Mouse (Mus musculus) lung, postnatal 0 days (tissue): ENCODE data around the gene Rps18.

Experiments
- CTCF ChIP-seq: IDR thresholded peaks from 2 replicates; pipeline ENCODE4 v1.5.1; 2016; ENCODE audit warnings: antibody characterized with exemption, mild to moderate bottlenecking
- EP300 ChIP-seq: IDR thresholded peaks from 2 replicates; pipeline ENCODE4 v1.6.1; 2016; ENCODE audit warnings: antibody characterized with exemption, mild to moderate bottlenecking, control low read depth

DNA sequence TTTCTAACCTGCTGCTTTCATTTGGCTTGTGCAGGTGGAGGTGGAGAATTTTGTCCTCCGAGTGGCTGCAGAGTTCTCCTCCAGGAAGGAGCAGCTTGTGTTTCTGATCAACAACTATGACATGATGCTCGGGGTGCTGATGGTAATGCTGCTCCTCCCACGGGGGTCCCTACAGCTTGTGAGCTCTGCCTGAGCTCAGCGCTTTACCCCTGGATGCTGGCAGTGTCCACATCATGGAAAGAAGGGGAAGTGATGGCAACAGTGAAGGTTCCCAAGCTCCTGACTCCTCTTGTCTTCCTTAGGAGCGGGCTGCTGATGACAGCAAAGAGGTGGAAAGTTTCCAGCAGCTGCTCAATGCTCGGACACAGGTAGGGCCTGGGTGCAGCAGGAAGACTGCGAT, 7.1 kb upstream of the Rps18 start:
- TF ChIP-seq CTCF (no peak), EP300 (no peak)
